Mouse (Mus musculus) megakaryocyte, adult 5-6 weeks (primary cell): ENCODE data around the gene Gipc3. TPM values are rescaled to one million over a fixed set of nuclear protein-coding genes. Genes with fewer than 3 reads are reported as not detected.

Source experiments
- ATAC-seq: 2 replicates; pipeline ENCODE4 v1.8.0; 2016; ENCODE audit warnings: mild to moderate bottlenecking, inconsistent platforms; ENCODE audit not compliant: poor library complexity, severe bottlenecking
- total RNA-seq, 2 experiments: library from RNA; stranded (forward) in 1 of 2; stranded (reverse) in 1 of 2; fragments of 153-499, 151-499 nt in 1 of 2; fragments of 221-1000, 200-1000 nt in 1 of 2; gene quantifications; 2 replicates each; pipeline versions ENCODE4 v1.2.3 to v1.2.4; 2015 to 2017

Gipc3 gene
- total RNA-seq, 2 experiments from 2014 or later: not detected

DNA sequence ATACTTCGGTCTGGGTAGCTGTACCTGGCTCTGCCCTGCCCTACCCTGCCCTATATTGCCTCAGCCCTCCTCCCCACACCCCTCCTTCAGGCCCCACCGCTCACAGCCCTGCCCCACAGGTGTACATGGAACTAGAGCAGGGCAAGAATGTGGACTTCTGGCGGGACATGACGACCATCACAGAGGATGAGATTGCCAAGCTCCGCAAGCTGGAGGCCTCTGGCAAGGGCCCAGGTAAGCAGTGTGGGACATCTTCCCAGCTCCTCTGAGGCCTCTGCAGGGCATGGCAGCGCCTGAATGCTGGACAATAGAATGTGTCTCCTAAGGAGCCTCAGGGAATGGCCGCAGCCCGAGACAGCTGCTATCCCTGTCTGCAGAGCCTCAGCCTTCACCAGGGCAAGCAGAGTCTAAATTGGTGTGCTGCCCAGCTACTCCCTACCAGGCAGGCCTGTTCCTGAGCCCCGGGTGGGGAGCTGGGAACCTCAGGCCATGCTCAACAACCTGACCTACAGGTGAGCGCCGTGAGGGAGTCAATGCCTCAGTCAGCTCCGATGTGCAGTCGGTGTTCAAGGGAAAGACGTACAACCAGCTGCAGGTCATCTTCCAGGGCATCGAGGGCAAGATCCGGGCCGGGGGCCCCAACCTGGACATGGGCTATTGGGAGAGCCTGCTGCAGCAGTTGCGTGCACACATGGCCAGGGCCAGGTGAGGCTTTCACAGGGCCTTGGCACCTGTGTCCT is 19.1 kb downstream of the Gipc3 start:
- ATAC-seq: no peak

DNA sequence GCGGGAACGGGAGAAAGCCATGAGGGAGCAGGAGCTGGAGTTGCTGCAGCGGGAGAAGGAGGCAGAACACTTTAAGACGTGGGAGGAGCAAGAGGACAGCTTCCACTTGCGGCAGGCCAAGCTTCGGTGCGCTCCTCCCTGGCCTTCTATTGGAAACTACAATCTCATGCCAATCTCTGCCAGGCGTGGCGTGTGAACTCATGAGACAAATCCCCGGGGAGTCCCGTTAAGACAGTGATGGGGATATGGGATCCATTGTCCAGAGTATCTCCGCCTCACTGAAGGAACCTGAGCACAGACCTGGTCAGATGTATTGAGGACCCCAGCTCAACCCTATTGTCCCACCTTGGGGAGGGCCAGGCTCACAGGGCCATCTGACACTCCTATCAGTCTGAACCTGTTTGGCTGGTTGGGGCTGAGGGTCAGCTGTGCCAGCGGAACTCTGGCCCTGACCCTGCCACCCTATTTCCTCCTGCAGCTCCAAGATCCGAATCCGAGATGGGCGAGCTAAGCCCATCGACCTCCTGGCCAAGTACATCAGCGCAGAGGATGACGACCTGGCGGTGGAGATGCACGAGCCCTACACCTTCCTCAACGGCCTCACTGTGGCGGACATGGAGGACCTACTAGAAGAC is 19.8 kb downstream of the Gipc3 start:
- ATAC-seq: no peak

DNA sequence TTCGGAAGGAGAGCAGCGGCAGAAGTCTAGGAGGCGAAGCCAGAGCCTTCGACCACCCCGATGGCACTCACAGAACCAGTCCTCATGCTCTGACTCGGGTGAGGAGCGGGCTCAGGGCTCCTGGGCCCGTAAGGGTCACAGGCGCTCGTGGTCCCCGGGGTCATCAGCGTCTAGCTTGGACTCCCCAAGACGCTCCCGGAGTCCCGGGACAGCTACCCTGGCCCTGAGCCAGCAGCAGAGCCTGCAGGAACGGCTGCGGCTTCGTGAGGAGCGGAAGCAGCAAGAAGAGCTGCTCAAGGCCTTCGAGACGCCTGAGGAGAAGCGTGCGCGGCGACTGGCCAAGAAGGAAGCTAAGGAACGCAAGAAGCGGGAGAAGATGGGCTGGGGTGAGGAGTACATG is 20.6 kb downstream of the Gipc3 start:
- ATAC-seq: no peak

DNA sequence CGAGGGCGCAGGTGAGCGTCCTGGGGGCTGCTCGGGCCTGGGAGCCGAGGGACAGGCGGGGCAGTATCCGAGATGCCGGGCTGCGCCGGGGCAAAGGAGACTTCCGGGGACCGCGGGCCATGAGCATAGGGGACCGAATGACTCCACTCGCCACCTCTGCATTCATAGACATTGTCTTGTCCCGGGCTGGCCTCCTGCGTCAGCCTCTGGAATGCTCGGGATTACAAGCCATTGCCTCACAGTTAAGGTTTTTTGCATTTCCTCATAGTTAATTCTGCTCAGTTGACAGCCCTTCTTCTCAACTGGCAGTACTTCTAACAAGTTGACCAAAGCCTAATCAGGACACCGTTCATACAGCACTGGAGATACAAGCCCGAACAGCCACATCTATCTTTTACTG is 21.6 kb downstream of the Gipc3 start:
- no peak for ATAC-seq

DNA sequence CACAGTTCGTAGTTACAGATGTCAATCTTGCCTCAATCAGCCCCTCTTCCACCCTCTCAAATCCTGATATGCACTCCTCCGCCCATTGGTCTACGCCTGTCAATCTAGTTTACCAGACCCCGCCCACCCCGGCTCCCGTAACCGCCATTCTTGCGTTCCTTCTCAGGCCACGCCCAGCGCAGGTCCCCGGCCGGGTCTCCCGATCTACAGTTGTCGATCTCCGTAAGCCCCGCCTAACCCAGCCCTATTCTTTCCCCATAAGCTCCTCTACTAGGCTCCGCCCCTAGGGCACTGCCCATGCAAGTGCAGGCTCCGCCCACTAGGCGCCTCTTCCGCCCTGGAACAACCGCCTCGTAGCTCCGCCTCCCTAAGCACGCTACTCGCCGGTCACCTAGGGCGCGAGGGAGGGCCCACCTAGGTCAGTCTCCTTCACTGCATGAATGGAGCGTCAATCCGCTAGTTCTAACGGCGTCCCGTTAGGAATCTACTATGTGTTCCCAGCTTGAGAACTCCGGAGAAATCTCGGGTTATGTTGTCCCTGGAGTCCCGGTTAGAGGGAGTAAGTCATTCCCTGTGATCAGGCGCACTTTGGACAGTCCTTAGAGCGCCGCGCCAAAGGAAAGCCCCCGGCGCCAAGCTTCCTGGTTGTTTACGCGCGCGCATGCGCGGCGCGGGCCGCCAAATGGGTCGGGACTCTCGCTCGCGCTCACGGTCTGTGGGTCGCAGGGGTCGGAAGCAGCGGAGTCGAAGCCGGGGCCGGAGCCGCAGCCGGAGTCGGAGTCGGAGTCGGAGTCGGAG is 22.3 kb downstream of the Gipc3 start, which contains the start of gene Cactin:
Cactin (plus strand) TSS at position 554 of the 798 bp plus-strand sequence.
- ATAC-seq: peak; percentile 83

DNA sequence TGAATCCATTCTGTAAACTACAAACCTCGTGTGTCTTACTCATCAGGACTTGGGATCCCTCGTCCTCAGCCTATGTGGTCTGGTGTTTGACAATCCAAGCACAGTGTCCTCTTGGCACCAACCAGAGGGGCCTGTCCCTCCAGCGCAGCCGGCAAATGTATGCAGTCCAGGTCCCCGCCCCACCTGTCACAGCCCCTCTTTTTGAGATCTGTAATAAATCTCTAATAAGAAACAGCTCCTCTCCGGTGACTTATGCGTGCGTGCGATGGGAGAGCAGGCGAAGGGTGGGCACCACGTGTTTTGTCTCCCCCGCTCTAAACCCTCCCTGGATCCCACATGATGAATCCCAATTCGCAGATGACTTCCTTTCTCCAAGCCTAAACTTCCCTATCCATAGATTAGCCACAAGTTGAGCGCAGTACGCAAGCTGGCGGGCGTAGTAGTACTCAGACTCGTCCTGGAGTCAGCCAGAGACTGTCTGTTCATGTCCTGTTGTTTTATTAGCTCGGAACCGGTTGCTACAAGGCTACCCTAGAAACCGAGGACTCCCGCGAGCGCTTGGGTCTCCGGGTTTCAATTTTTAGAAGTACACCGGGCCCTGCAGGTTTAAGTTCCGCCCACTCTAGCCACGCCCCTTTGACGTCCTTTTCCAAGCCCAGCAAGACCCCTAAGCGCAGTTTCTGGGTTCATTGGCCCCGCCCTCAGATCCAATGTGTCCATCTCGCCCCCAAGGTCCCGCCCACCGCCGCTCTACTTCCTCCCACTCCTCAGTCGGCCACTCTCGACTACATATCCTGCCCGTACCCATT is 23.1 kb downstream of the Gipc3 start:
- no peak for ATAC-seq

DNA sequence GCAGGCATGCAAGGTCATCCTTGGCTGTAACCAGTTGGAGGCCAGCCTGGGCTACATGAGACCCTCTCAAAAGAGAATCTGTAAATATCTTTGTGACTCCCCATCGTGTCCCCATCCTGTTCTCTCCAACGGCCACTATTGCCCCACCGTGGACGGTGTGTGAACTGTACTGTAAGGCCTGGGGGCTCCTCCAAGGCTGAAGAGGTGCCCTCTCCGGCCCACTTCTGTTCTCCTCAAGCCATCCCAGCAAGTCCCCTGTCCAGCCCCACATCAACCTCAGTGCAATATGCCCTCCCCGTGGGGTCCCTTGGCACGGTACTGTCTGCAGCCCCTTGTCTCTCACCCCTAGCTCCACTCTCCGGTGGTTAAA is 23.8 kb downstream of the Gipc3 start:
- no peak for ATAC-seq

DNA sequence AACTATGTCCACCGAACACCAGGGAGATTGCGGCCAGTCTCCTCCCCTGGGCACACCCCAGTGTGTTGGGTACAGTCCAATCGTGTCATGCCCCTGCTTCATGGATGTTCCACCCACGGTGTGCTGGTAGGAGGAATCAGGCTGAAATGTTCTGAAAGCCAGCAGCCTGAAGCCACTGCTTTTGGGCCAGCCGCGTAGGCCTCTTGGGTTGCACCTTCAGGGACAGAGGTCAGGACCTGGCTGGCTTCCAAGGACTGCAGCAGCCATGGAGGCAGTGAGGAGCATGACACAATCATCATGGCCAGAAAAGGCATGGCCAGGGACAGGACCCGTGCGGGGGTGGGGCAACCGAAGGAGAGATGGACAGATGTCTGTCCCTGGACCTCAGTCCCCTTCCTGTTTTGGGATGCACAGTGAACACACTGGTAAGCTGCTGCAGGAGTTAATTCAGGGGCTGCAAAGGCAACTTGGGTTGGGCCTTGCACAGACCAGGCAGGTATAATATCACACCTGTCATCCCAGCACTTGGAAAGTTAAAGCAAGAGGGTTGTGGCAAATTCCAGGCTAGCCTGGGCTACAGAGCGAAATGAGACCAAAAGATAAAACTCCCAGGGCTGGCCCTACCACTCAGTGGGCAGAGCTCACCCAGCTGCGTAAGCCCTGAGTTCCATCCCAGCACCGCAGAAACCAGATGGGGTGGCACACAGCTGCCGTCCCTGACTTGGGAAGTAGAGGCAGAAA is 24.3 kb downstream of the Gipc3 start:
- ATAC-seq: no peak

DNA sequence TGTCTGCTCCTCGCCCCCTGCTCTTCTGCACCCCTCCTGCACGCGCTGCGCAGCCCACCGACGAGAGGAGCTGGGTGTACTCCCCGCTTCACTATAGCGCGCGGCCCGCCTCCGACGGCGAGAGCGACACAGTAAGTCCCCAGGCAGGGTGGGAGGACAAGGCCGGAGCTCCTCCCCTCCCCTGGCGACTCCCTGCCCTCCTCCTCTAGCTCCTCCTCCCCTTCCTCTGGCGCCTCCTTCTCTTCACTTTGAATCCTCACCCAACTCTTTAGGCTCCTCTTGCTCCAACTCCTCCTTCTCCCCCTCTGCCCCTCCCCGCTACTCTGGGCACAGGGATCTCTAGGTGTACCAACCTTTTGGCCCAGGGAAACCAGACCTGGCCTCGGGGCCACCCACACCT is 25.8 kb downstream of the Gipc3 start:
- no peak for ATAC-seq

DNA sequence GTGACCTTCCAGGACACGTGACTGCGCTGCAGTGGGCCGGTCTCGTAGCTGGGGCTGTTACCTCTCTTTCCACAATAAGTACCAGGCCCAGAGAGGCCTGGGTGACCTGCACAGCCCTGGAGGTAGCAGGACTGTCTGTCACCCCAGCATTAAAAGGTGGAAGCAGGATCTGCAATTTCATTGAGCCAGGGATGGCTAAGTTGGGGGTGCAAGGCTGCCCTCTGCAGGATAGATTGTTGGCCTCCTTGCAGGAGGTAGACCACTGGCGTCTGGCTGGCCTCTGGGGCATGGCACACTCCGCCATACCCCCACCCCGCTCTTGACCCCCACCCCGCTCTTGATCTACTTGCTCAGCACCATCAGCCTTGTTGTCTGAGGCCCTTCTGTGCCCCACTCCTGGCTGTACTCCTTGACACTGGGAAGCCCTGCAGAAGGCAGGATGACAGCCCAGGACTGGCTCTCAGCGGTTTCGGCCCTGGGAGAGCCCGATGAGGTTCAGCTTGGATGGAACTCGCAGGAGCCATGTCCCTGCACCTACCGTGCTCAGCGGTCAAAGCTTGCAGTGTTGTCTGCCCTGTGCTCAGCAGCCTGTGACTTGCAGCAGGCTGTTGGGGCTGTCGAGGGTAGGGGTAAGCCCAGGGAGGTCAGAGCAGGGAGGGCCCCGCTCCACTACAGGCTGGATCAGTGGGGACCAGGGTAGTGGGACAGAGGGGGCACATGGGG is 26.6 kb downstream of the Gipc3 start:
- ATAC-seq: no peak

DNA sequence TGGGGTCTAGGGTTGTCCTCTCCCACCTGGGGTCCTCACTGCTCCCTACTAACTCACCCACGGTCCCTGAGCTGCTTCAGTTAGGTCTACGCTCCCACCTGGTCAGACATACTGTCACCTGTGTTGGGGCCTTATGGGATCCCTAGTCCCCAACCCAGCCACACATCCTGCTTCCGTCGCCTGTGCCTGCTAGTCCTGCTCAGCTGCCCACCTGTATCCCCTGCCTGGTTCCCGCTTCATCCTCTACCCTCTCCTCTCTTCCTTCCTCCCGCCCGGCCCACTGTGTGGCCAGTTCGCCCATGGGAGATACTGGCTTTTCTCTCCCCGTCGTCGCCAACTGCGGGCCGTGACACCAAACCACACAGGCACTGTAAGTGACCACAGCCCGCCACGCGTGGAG is 27.5 kb downstream of the Gipc3 start:
- ATAC-seq: no peak

DNA sequence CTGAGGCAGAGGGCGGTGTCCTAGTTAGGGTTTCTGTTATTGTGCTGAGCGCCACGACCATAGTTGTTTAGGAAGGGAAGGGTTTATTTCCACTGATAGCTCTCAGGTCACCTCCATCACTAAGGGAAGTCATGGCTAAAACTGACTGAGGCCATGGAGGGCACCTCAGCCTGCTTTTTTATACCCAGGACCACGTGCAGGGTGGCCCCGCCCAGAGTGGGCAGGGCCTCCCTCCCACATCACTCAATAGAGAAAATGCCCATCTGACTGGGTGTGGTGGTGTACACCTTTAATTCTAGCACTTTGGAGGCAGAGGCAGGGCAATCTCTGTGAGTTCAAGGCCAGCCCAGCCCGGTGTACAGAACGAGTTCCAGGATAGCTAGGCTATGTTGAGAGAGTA is 28.9 kb downstream of the Gipc3 start:
- ATAC-seq: no peak

DNA sequence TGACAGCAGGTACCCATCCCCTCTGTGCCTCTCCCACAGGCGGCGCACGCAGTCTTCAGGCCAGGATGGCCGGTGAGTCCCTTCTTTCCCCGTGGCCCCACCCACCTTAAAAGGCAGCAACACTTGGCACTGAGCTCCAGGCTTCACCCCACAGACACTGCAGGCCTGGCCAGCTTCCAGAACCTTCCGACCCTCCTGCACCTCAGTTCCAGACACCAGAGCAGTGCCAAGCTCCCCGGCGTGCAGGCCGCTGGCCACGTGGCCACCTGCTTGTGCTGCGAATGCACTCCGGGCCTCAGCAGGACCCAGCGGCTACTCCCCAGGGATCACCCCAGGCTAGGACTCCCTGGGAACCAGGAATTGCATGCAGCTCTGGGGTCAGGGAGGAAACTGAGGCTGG is 29.5 kb downstream of the Gipc3 start:
- ATAC-seq: no peak

DNA sequence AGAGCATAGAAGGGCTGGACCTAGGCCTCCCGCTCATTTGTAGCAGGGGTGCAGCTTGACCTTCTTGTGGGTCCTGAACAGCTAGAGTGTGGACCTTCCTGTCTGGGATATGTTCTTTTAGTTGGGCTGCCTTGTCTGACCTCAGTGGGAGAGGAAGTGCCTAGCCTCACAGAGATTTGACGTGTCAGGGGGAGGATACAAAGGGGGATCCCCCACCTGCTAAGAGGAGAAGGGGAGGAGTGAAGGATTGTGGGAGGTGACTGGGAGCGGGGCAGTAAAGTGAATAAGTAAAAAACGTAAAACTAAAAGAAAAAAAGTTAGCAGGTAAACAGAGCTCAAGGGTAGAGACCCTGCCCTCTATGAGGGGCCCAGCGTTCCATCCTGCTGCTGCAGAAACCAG is 33.5 kb downstream of the Gipc3 start:
- ATAC-seq: no peak

DNA sequence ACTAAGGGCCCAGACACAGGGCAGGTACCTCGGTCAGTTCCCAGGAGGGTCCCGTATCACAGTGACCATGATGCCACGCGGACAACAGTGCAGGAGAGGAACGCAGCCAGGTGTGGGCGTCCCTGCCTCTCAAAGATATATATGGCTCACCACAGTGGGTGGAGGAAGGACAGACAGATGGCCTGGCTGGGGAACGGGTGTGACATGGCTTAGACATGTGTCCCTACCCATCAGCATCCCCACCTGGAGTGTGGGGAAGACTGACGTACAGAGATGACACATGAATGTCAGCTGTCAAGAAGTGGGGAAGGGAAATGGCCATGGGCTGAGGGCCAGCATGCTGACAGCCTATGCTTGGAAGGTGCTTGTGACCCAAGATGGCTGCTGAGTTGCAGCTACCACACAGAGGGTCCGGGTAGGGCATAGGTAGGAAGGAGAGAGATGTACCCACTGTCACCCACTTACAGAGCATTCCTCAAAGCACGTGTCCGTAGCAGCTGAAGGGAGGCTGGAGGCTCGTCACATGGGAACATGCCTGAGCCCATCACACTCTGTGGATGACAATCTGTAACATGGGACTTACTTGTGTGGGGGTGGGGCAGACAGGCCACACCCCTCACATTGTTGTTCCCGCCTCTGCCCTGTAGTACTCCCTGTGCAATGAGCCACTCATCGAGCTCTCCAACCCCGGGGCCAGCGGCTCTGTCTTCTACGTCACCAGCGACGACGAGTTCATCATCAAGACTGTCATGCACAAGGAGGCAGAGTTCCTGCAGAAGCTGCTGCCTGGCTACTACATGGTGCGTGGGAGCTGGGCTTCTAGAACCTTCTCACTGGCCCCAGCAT is 36.0 kb downstream of the Gipc3 start:
- ATAC-seq: no peak

DNA sequence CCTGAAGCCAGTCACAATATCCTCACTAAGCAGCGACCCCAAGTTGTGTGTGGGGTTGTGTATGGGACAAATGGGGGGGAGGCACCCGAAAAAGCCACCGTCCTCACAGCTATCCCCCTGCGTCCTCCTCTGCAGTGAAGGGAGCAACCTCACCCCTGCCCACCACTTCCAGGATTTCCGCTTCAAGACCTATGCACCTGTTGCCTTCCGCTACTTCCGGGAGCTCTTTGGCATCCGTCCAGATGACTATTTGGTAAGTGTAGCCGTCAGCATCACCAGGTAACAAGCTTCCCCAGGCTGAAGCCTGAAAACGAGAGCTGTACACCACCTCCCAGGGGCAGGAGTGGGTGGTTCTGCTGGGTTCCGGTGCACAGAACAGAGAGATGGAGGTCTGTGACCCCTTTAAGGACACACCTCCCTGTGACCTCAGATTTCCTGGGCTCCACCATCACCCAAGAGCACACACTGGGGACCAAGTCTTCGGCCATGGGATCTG is 36.8 kb downstream of the Gipc3 start:
- ATAC-seq: no peak

DNA sequence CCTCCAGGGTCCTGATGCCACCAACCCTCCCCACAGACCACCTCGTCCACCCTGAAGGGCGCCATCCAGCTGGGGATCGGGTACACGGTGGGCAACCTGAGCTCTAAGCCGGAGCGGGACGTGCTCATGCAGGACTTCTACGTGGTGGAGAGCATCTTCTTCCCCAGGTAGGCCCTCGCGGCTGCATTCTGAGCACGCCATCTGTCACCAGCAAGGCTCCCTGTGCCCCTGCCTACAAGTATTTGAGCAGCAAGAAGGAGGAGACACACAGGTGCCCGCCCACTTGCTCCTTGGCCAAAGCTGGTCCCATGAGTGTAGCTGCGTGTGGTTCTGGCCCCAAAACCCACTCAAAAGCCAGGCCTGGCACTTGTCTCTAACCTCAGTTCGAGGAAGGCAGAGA is 37.4 kb downstream of the Gipc3 start:
- ATAC-seq: no peak

DNA sequence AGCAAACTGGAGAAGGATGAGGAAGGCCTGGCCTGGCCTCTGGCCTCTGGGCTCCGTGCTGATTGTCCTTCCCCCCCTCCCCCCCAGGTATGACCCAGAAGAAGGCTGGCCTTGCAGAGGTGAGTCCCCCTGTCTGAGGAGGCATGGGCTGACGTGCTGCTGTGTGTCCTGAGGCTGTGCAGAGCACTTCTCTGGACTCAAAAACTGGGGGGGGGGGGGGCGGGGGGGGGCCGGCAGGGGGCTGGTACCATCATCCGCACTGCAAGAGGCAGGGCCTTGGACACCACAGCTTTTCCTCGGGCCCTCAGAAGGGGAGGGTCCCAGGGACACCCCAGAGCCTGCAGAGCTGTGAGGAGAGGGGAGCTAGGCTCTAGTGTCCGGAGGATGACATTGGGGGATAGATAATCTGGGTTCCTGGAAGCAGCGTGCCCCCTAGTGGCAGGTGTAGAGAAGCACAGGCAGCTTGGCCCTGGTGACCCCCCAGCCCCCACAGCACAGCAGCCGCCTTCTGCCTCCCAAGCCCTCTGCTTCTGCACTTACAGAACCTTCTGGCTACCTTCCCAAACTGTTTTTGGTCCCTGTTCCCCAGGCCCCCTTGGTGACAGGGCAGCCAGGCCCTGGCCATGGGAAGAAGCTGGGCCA is 38.3 kb downstream of the Gipc3 start:
- ATAC-seq: peak; percentile 71
